Mouse (Mus musculus) heart, postnatal 0 days (tissue): Measurements from ENCODE around the gene Aspscr1.

Experiments
- CTCF ChIP-seq: IDR thresholded peaks from 2 replicates; pipeline ENCODE4 v1.5.1; 2016; ENCODE audit warnings: antibody characterized with exemption, control low read depth, low read depth
- EP300 ChIP-seq: IDR thresholded peaks from 2 replicates; pipeline ENCODE4 v1.6.1; 2016; ENCODE audit warnings: antibody characterized with exemption, low read depth

- TF ChIP-seq EP300 (no peak), CTCF (no peak)
Measured at GRCm38 (mm10) chr11:120714546-120714945, 41.8 kb downstream of the Aspscr1 start.
